Mouse (Mus musculus): ENCODE results near the gene Ier3.

GRCm38 (mm10) chr17:35813653-35814052 lies 7.8 kb upstream of the Ier3 start:
- TF ChIP-seq POLR2A (IDR thresholded peaks at IDR 0.05; ENCODE audit: borderline replicate concordance, extremely low read depth, insufficient read depth, insufficient read length, poor library complexity, severe bottlenecking) (no peak), CTCF (IDR thresholded peaks at IDR 0.05; ENCODE audit: borderline replicate concordance, extremely low read depth, insufficient read depth, insufficient read length) (no peak)
